Mouse (Mus musculus): ENCODE measurements around the gene Rbfox3. TPM values are rescaled to one million over a fixed set of nuclear protein-coding genes. Genes with fewer than 3 reads are reported as not detected.

Rbfox3 gene
- polyA plus RNA-seq, 1 experiment, result 0.03 TPM

- Histone ChIP-seq H3K4me3 (replicated peaks) (no peak overlapping the region), H3K9me3 (no peaks in the 10 kb centered on the region), H3K27me3 (replicated peaks) (peaks cover 6% of the 10 kb centered on the region), H3K4me1 (peaks cover 90% of the 10 kb centered on the region), H3K36me3 (replicated peaks; ENCODE audit: low read length) (peaks cover 83% of the 10 kb centered on the region)
- TF ChIP-seq FLI1 (IDR thresholded peaks at IDR 0.05; ENCODE audit: low read length) (no peak), GATA1 (IDR thresholded peaks at IDR 0.05; ENCODE audit: borderline replicate concordance, low read length) (no peak)
These were observed 425.1 kb downstream of the Rbfox3 start for GRCm38 (mm10) chr11:118486281-118486680.

DNA sequence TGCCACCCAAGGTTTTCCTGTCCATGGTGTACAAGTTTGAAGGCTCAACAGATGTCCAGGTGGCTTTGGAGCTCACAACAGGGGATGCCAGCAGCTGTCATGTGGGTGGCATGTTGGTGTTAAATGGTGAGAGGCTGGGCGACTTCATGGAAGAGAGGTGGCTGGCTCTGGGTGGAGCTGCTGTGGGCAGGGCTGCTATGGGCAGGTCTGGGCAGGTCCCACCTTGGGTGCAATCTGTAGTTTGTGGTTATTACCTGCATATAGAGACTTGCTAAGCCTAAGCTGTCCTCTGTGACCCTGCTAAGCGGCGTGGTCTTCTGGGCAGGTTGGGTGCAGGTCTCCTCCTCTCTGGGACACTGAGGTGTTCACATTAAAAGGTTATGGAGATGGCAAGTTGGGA is 425.6 kb downstream of the Rbfox3 start:
- Histone ChIP-seq H3K4me1 (peaks cover 90% of the 10 kb centered on the region), H3K36me3 (replicated peaks; ENCODE audit: low read length) (peaks cover 88% of the 10 kb centered on the region), H3K9me3 (no peaks in the 10 kb centered on the region), H3K27me3 (replicated peaks) (peaks cover 4% of the 10 kb centered on the region), H3K4me3 (replicated peaks) (no peak overlapping the region)
- TF ChIP-seq GATA1 (IDR thresholded peaks at IDR 0.05; ENCODE audit: borderline replicate concordance, low read length) (no peak), FLI1 (IDR thresholded peaks at IDR 0.05; ENCODE audit: low read length) (no peak)

- peaks cover 3% of the 10 kb centered on the region for H3K27me3 ChIP-seq (replicated peaks)
- no peak overlapping the region for H3K4me3 ChIP-seq (replicated peaks)
- H3K9me3 ChIP-seq, result no peaks in the 10 kb centered on the region
- H3K36me3 ChIP-seq (replicated peaks; ENCODE audit: low read length), result peaks cover 88% of the 10 kb centered on the region
- TF ChIP-seq FLI1 (IDR thresholded peaks at IDR 0.05; ENCODE audit: low read length) (no peak), GATA1 (IDR thresholded peaks at IDR 0.05; ENCODE audit: borderline replicate concordance, low read length) (no peak)
- H3K4me1 ChIP-seq, result peaks cover 90% of the 10 kb centered on the region
These were observed 426.1 kb downstream of the Rbfox3 start for GRCm38 (mm10) chr11:118485338-118485737.

GRCm38 (mm10) chr11:118484169-118484568 is 427.2 kb downstream of the Rbfox3 start:
- H3K36me3 ChIP-seq (replicated peaks; ENCODE audit: low read length), result peaks cover 94% of the 10 kb centered on the region
- peaks cover 94% of the 10 kb centered on the region for H3K4me1 ChIP-seq
- no peaks in the 10 kb centered on the region for H3K9me3 ChIP-seq
- H3K27me3 ChIP-seq (replicated peaks), result no peaks in the 10 kb centered on the region
- H3K4me3 ChIP-seq (replicated peaks), result no peak overlapping the region
- TF ChIP-seq GATA1 (IDR thresholded peaks at IDR 0.05; ENCODE audit: borderline replicate concordance, low read length) (no peak), FLI1 (IDR thresholded peaks at IDR 0.05; ENCODE audit: low read length) (no peak)

GRCm38 (mm10) chr11:118481751-118482150 is 429.6 kb downstream of the Rbfox3 start:
- peak overlapping the region; percentile 72 for H3K4me3 ChIP-seq (replicated peaks)
- peaks cover 97% of the 10 kb centered on the region for H3K4me1 ChIP-seq
- TF ChIP-seq GATA1 (IDR thresholded peaks at IDR 0.05; ENCODE audit: borderline replicate concordance, low read length) (no peak), FLI1 (IDR thresholded peaks at IDR 0.05; ENCODE audit: low read length) (no peak)
- no peaks in the 10 kb centered on the region for H3K27me3 ChIP-seq (replicated peaks)
- H3K9me3 ChIP-seq, result no peaks in the 10 kb centered on the region
- H3K36me3 ChIP-seq (replicated peaks; ENCODE audit: low read length), result peaks cover 79% of the 10 kb centered on the region

- TF ChIP-seq FLI1 (IDR thresholded peaks at IDR 0.05; ENCODE audit: low read length) (no peak), GATA1 (IDR thresholded peaks at IDR 0.05; ENCODE audit: borderline replicate concordance, low read length) (no peak)
- H3K4me1 ChIP-seq, result peaks cover 97% of the 10 kb centered on the region
- no peaks in the 10 kb centered on the region for H3K9me3 ChIP-seq
- peaks cover 74% of the 10 kb centered on the region for H3K36me3 ChIP-seq (replicated peaks; ENCODE audit: low read length)
- H3K4me3 ChIP-seq (replicated peaks), result peak overlapping the region; percentile 72
- H3K27me3 ChIP-seq (replicated peaks), result no peaks in the 10 kb centered on the region
These were observed 430.2 kb downstream of the Rbfox3 start for GRCm38 (mm10) chr11:118481231-118481630.

DNA sequence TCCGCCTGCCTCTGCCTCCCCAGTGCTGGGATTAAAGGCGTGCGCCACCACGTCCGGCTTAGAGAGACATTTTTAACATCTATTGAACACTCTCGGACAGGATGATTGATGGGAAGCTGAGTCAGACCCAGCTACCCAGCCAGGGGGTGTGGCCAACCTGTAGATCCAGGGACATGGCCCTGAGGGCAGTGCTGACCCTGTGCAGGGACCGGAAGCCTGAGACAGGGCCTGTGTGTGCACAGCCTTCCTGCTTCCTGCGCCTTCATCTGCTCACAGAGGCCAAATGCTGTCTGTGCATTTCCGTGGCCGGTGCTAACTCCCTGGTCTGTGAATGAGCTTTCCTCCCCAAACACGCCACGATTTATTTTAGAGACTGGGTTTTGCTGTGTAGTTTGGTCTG is 431.6 kb downstream of the Rbfox3 start:
- Histone ChIP-seq H3K4me1 (peaks cover 97% of the 10 kb centered on the region), H3K36me3 (replicated peaks; ENCODE audit: low read length) (peaks cover 60% of the 10 kb centered on the region), H3K4me3 (replicated peaks) (peak overlapping the region; percentile 78), H3K9me3 (no peaks in the 10 kb centered on the region), H3K27me3 (replicated peaks) (no peaks in the 10 kb centered on the region)
- no peak for TF ChIP-seq GATA1 (IDR thresholded peaks at IDR 0.05; ENCODE audit: borderline replicate concordance, low read length)
- no peak for TF ChIP-seq FLI1 (IDR thresholded peaks at IDR 0.05; ENCODE audit: low read length)

DNA sequence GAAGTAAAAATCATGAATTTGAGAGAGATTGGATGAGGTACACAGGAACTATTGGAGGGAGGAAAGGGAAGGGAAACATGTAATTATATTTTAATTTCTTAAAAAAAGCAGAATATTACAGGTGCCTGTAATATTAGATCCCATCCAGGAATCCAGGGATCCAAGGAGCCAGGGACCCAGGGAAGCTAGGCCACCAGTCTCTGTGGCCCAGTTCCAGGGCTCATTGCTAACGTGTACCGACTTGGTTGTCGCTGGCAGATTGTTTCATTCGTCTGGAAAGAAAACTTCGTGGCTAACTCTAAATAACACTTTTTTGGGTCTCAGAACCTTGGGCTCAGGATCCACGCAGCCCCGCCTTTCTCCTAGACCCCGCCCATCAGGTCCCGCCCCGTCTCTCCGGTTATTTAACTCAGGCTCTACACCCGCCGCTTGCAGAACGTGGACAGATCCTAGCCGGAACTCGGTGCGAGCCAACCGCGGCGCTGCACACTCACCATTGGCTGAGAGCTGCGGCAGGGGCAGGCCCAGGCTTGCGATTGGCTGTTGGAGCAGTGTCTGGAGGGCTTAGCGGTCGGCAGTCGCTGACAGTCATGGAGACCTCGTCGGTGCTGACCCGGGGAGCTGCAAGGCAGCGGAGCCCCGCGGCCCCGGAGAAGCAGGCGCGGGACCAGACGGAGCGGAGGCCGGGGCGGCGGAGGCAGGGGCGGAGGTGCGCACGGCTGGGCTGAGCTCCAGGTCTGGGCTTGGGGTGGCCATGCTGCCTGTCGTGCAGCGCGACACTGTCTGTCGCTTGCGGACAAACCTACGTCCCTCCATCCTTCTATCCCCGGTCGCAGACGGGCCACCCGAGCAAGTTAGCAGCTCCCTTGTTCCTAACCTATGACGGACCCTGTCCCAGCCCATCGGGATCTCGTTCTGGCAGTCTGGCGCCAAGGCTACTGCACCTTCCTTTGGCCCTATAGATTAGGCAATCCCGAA is 434.7 kb downstream of the Rbfox3 start, which contains the start of gene Engase:
Gene Engase, plus strand, starts transcription at position 434 of the 978 bp plus-strand sequence.
- H3K27me3 ChIP-seq (replicated peaks), result no peaks in the 10 kb centered on the region
- TF ChIP-seq FLI1 (IDR thresholded peaks at IDR 0.05; ENCODE audit: low read length) (no peak), GATA1 (IDR thresholded peaks at IDR 0.05; ENCODE audit: borderline replicate concordance, low read length) (no peak)
- H3K36me3 ChIP-seq (replicated peaks; ENCODE audit: low read length), result peaks cover 29% of the 10 kb centered on the region
- H3K4me1 ChIP-seq, result peaks cover 81% of the 10 kb centered on the region
- no peaks in the 10 kb centered on the region for H3K9me3 ChIP-seq
- H3K4me3 ChIP-seq (replicated peaks), result peak within 1 kb of the TSS; percentile 100

DNA sequence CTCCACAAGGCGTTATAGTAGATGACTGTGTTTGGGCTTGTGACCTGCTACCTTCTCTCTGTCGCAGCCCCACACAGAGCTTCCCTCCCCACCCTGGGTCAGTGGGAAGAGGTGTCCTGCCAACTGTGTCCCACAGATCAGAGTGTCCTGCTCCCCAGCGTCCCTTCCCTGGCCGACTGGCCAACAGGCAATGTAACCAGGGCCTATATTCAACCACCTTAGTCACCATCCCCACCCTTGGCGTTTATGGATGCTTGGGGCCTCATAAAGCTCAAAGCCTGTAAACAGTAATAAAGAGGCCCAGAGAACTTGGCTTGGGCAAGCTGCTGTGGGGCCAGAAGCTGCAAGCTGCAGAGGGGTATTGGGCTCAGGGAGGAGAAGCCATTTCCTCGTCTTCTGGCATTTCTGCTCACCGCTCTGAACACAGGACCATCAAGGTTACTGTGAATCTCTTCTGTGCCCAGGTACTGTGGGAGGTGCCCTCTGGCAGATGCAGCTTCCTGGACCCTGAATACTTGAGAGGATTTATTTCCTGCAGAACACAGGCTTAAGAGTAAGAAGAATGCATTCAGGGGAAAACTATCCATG is 435.8 kb downstream of the Rbfox3 start:
- H3K4me3 ChIP-seq (replicated peaks), result no peak overlapping the region
- no peaks in the 10 kb centered on the region for H3K9me3 ChIP-seq
- no peaks in the 10 kb centered on the region for H3K27me3 ChIP-seq (replicated peaks)
- H3K36me3 ChIP-seq (replicated peaks; ENCODE audit: low read length), result peaks cover 19% of the 10 kb centered on the region
- TF ChIP-seq GATA1 (IDR thresholded peaks at IDR 0.05; ENCODE audit: borderline replicate concordance, low read length), result no peak
- peaks cover 76% of the 10 kb centered on the region for H3K4me1 ChIP-seq
